In genomic region chr16:92019141-92020118, GRCm38 (mm10) we compare ENCODE assay signal across 9 mouse cellular contexts. TPM values are rescaled to one million over a fixed set of nuclear protein-coding genes. Genes with fewer than 3 reads are reported as not detected.
DNase-seq lines count a peak whose midpoint lies in the region; ATAC-seq and TF ChIP-seq lines count a peak whose summit lies in the region.
"Had no signal": no experiment of that assay in that cellular context is flagged by ENCODE, and none has a peak within 500 bp of the region (broad histone marks: within the 10 kb centered on the region; RNA-seq: fewer than 3 reads in every experiment).

No protein-coding gene starts in this region.

- H3K4me3 ChIP-seq in ES-Bruce4 (ENCODE audit: low read depth, low read length), result peak overlapping the region; percentile 27; the same call in 1 of the 2 replicates
- H3K4me3 ChIP-seq in bone marrow macrophage, adult 2 months (ENCODE audit: insufficient read depth, low read length), result peak overlapping the region; percentile 53
- peak overlapping the region; percentile 38 for H3K4me3 ChIP-seq in forebrain, embryonic 15.5 days
- H3K4me3 ChIP-seq in hindbrain, embryonic 12.5 days, result peak overlapping the region; percentile 32
- H3K4me3 ChIP-seq: erythroblast, embryonic 14.5 days had no signal

- TF ChIP-seq EP300 in ES-Bruce4 (IDR thresholded peaks at IDR 0.05; ENCODE audit: insufficient read depth, low read depth, low read length), result no peak

- TF ChIP-seq CTCF in ES-Bruce4 (IDR thresholded peaks at IDR 0.05; ENCODE audit: low read depth, low read length), result no peak
- TF ChIP-seq CTCF in bone marrow macrophage, adult 2 months (IDR thresholded peaks at IDR 0.05; ENCODE audit: low read depth, low read length), result no peak

- no peak for TF ChIP-seq POLR2A in ES-Bruce4 (IDR thresholded peaks at IDR 0.05; ENCODE audit: insufficient read depth, low read length)
- no peak for TF ChIP-seq POLR2A in bone marrow macrophage, adult 2 months (IDR thresholded peaks at IDR 0.05; ENCODE audit: borderline replicate concordance, low read depth, low read length)

- no peaks in the 10 kb centered on the region for H3K36me3 ChIP-seq in ES-Bruce4 (ENCODE audit: control insufficient read depth, insufficient read depth, low read length, poor library complexity, severe bottlenecking)
- no peaks in the 10 kb centered on the region for H3K36me3 ChIP-seq in forebrain, embryonic 15.5 days
- H3K36me3 ChIP-seq in hindbrain, embryonic 12.5 days, result no peaks in the 10 kb centered on the region

- WGBS in forebrain, embryonic 15.5 days, result 5% methylated on average over 26 of the region's 26 CpGs
- 8% methylated on average over 26 of the region's 26 CpGs for WGBS in hindbrain, embryonic 12.5 days

- no peaks in the 10 kb centered on the region for H3K27me3 ChIP-seq in ES-Bruce4 (ENCODE audit: control insufficient read depth, insufficient read depth, low read length, poor library complexity, severe bottlenecking)
- no peaks in the 10 kb centered on the region for H3K27me3 ChIP-seq in forebrain, embryonic 15.5 days
- no peaks in the 10 kb centered on the region for H3K27me3 ChIP-seq in hindbrain, embryonic 12.5 days

- H3K4me1 ChIP-seq in ES-Bruce4 (ENCODE audit: control insufficient read depth, insufficient read depth, low read length), result peaks cover 2% of the 10 kb centered on the region
- peaks cover 47% of the 10 kb centered on the region for H3K4me1 ChIP-seq in bone marrow macrophage, adult 2 months (ENCODE audit: control insufficient read depth, insufficient read depth, low read length)
- peaks cover 10% of the 10 kb centered on the region for H3K4me1 ChIP-seq in forebrain, embryonic 15.5 days
- peaks cover 13% of the 10 kb centered on the region; the same call in 1 of the 2 replicates for H3K4me1 ChIP-seq in hindbrain, embryonic 12.5 days

- peak; percentile 20 to 22 for DNase-seq in layer of hippocampus, postnatal 36 days
- peak; percentile 52 to 55 for DNase-seq in lung, postnatal 4 days
- DNase-seq in retina, postnatal 7 days (ENCODE audit: low read depth, low spot score), result peak; percentile 11

- no peak overlapping the region for H3K27ac ChIP-seq in ES-Bruce4 (ENCODE audit: insufficient read depth, low read length)
- H3K27ac ChIP-seq in bone marrow macrophage, adult 2 months (ENCODE audit: insufficient read depth, low read depth, low read length), result peak overlapping the region; percentile 74
- peak overlapping the region; percentile 41 for H3K27ac ChIP-seq in forebrain, embryonic 15.5 days (replicated peaks)
- H3K27ac ChIP-seq in hindbrain, embryonic 12.5 days, result peak overlapping the region; percentile 67; the same call in 1 of the 2 replicates

- peaks cover 6% of the 10 kb centered on the region for H3K9me3 ChIP-seq in ES-Bruce4 (replicated peaks; ENCODE audit: control insufficient read depth, insufficient read depth, low read length, poor library complexity, severe bottlenecking)
- no peaks in the 10 kb centered on the region for H3K9me3 ChIP-seq in forebrain, embryonic 15.5 days
- no peaks in the 10 kb centered on the region for H3K9me3 ChIP-seq in hindbrain, embryonic 12.5 days (replicated peaks)

- no peak overlapping the region for H3K9ac ChIP-seq in ES-Bruce4 (ENCODE audit: low read depth, poor library complexity, severe bottlenecking)
- H3K9ac ChIP-seq in forebrain, embryonic 15.5 days (replicated peaks), result peak overlapping the region; percentile 46
- peak overlapping the region; percentile 47 for H3K9ac ChIP-seq in hindbrain, embryonic 12.5 days

- ATAC-seq in forebrain, embryonic 15.5 days (replicated peaks), result peak; percentile 68
- ATAC-seq in hindbrain, embryonic 12.5 days (ENCODE audit: low FRiP score), result peak; percentile 81
- ATAC-seq in erythroblast, adult 5-6 weeks (replicated peaks; ENCODE audit: low FRiP score, poor library complexity, severe bottlenecking), result no peak

- peak overlapping the region; percentile 59 for H3K4me2 ChIP-seq in forebrain, embryonic 15.5 days (replicated peaks)
- H3K4me2 ChIP-seq in hindbrain, embryonic 12.5 days (replicated peaks), result peak overlapping the region; percentile 57

RNA-seq across cellular contexts. Expression of gene Mrps6, which starts 38.6 kb away (rescaled TPM):
- 64.2 and 67.0 TPM in 2 replicates for polyA plus RNA-seq in ES-Bruce4 (2011; ENCODE audit: insufficient read depth, insufficient read length, low read depth, missing spikeins)
- 28.0 and 32.2 TPM in 2 replicates for polyA plus RNA-seq in bone marrow macrophage, adult 2 months (2012; ENCODE audit: insufficient read depth, insufficient read length, missing spikeins)
- 142 and 153 TPM in 2 replicates for polyA plus RNA-seq in forebrain, embryonic 15.5 days (2015; fragmentation: Nextera tagmentation; extraction: Ambion mirVana)
- polyA plus RNA-seq in hindbrain, embryonic 12.5 days (2016; fragmentation: Nextera tagmentation; extraction: Ambion mirVana), result 139 and 142 TPM in 2 replicates
- 10 to 100 TPM; 58.1 to 58.3 TPM for total RNA-seq in layer of hippocampus, postnatal 36 days (2021)
- total RNA-seq in erythroblast, adult 5-6 weeks (2015; ENCODE audit: low replicate concordance), result not detected in 2 replicates
- total RNA-seq in erythroblast, adult 5-6 weeks (2017; ENCODE audit: low replicate concordance), result 2.4 and 5.5 TPM in 2 replicates
- polyA plus RNA-seq: erythroblast, embryonic 14.5 days had no signal

RNA-seq across cellular contexts. Expression of gene Gm49711, which starts 38.7 kb away (rescaled TPM):
- polyA plus RNA-seq in ES-Bruce4 (2011; ENCODE audit: insufficient read depth, insufficient read length, low read depth, missing spikeins), result not detected in 2 replicates
- polyA plus RNA-seq in bone marrow macrophage, adult 2 months (2012; ENCODE audit: insufficient read depth, insufficient read length, missing spikeins), result not detected in 2 replicates
- 0.42 and 0.57 TPM in 2 replicates for polyA plus RNA-seq in forebrain, embryonic 15.5 days (2015; fragmentation: Nextera tagmentation; extraction: Ambion mirVana)
- polyA plus RNA-seq in hindbrain, embryonic 12.5 days (2016; fragmentation: Nextera tagmentation; extraction: Ambion mirVana), result 0.26 and 0.65 TPM in 2 replicates
- not detected for total RNA-seq in layer of hippocampus, postnatal 36 days (2021)
- not detected in 2 replicates for total RNA-seq in erythroblast, adult 5-6 weeks (2015; ENCODE audit: low replicate concordance)
- not detected in 2 replicates for total RNA-seq in erythroblast, adult 5-6 weeks (2017; ENCODE audit: low replicate concordance)

RNA-seq across cellular contexts. Expression of gene Slc5a3, which starts 38.7 kb away (rescaled TPM):
- polyA plus RNA-seq in ES-Bruce4 (2011; ENCODE audit: insufficient read depth, insufficient read length, low read depth, missing spikeins), result 21.0 and 23.4 TPM in 2 replicates
- 6.7 and 7.2 TPM in 2 replicates for polyA plus RNA-seq in bone marrow macrophage, adult 2 months (2012; ENCODE audit: insufficient read depth, insufficient read length, missing spikeins)
- 10.8 and 12.4 TPM in 2 replicates for polyA plus RNA-seq in forebrain, embryonic 15.5 days (2015; fragmentation: Nextera tagmentation; extraction: Ambion mirVana)
- polyA plus RNA-seq in hindbrain, embryonic 12.5 days (2016; fragmentation: Nextera tagmentation; extraction: Ambion mirVana), result 20.3 and 20.6 TPM in 2 replicates
- 10 to 100 TPM; 38.5 to 40.9 TPM for total RNA-seq in layer of hippocampus, postnatal 36 days (2021)
- total RNA-seq in erythroblast, adult 5-6 weeks (2015; ENCODE audit: low replicate concordance), result under 0.01 and 0.21 TPM in 2 replicates
- 0.28 and 0.43 TPM in 2 replicates for total RNA-seq in erythroblast, adult 5-6 weeks (2017; ENCODE audit: low replicate concordance)
- polyA plus RNA-seq: erythroblast, embryonic 14.5 days had no signal
